Mouse (Mus musculus): ENCODE data around the gene AU021092.

DNA sequence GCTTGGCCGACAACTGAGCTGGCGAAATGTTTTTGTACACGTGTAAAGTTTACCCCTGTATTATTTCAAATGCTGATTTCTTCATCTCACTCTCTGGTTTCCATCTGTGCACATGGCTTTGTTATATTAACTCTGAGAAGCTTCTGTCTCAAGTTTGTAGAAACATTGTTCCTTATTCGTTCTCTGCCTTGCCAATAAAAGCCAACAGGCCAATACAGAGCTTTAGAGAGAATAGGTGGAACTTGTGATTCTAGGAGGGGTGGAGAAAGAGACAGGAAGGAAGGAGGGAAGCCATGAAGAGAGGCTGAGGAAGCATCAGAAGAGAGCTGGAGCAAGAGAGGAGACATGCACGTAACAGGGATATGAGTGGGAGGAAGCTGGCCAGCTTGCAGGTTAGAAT lies 16.0 kb downstream of the AU021092 start:
- TF ChIP-seq POLR2A (IDR thresholded peaks at IDR 0.05; ENCODE audit: low read depth, low read length), result no peak
- TF ChIP-seq CTCF (conservative IDR thresholded peaks at IDR 0.05; ENCODE audit: insufficient read depth, insufficient read length, low read depth, low read length), result no peak

Measured in kidney, adult 2 months (tissue).